Mouse (Mus musculus) liver, embryonic 13.5 days (tissue): ENCODE measurements around the gene Tfcp2. TPM values are rescaled to one million over a fixed set of nuclear protein-coding genes. Genes with fewer than 3 reads are reported as not detected.
A peak's percentile ranks its signal among the peaks of the same experiment; 100 is the strongest.
"Not testable (repeated sequence)": the region's sequence is repeated elsewhere in the genome, so short reads cannot be mapped to it uniquely, and the experiment has no call there.

Experiments
- ATAC-seq: fragments of 200-750 bp; cut with Nextera tagmentation; 2 replicates; pipeline ENCODE4 v1.8.0; 2017; ENCODE audit warnings: low read depth, mild to moderate bottlenecking, moderate number of reproducible peaks, moderate library complexity
- DNase-seq: peaks from one replicate; pipeline ENCODE4 v3.0.0; 2022
- H3K27ac ChIP-seq: fragments of 300-500 bp; sonication (generic); 2 replicates; pipeline ENCODE4 v1.5.1; 2015; ENCODE audit warnings: moderate library complexity, mild to moderate bottlenecking, inconsistent platforms
- H3K27me3 ChIP-seq: fragments of 300-500 bp; sonication (generic); 2 replicates; pipeline ENCODE4 v1.6.1; 2015; ENCODE audit warnings: mild to moderate bottlenecking, inconsistent platforms
- H3K36me3 ChIP-seq: fragments of 300-500 bp; sonication (generic); 2 replicates; pipeline ENCODE4 v1.6.1; 2015; ENCODE audit warnings: mild to moderate bottlenecking, inconsistent platforms
- H3K4me1 ChIP-seq: fragments of 300-500 bp; sonication (generic); replicated peaks from 2 replicates; pipeline ENCODE4 v1.6.1; 2015; ENCODE audit warnings: inconsistent platforms
- H3K4me2 ChIP-seq: fragments of 300-500 bp; sonication (generic); 2 replicates; pipeline ENCODE4 v1.6.1; 2015; ENCODE audit warnings: inconsistent platforms, mild to moderate bottlenecking, moderate library complexity
- H3K4me3 ChIP-seq: fragments of 300-500 bp; sonication (generic); replicated peaks from 2 replicates; pipeline ENCODE4 v1.5.1; 2015; ENCODE audit warnings: mild to moderate bottlenecking, inconsistent platforms
- H3K9ac ChIP-seq: fragments of 300-500 bp; sonication (generic); 2 replicates; pipeline ENCODE4 v1.6.1; 2015; ENCODE audit warnings: mild to moderate bottlenecking, inconsistent platforms
- H3K9me3 ChIP-seq: fragments of 300-500 bp; sonication (generic); replicated peaks from 2 replicates; pipeline ENCODE4 v1.6.1; 2016; ENCODE audit warnings: inconsistent platforms
- WGBS: fragments of 180-500 bp; shearing (Covaris S2); methylation state at CpG from one replicate; pipeline ENCODE4 v1.1.7; 2015; ENCODE audit not compliant: insufficient replicate concordance; 5-methylcytosine and 5-hydroxymethylcytosine counted together
- polyA plus RNA-seq: library from polyadenylated mRNA; unstranded; fragments of >200 nt; fragmentation: Nextera tagmentation; extraction: Ambion mirVana; gene quantifications from 2 replicates; pipeline ENCODE4 v1.2.1, GENCODE M21; 2015

Gene Tfcp2
- polyA plus RNA-seq, 1 experiment from 2014 or later = 4.4 TPM

DNA sequence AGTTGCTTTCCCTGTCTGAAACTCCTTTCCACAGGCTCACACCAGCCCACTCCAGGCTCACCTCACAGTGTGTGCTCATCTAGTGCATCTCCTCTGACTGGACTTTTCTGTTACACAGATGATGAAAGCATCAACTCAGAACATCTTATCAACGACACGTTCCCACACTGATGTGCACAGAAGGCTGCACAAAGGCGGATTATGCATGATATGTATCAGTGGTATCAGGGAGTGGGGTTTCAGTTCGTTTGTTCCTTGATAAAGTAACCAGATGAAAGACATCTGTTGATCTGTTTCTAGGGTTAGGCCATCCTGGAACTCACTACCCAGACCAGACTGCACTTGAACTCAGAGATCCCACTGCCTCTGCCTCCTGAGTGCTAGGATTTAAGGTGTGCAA lies 38.4 kb downstream of the Tfcp2 start:
- Histone ChIP-seq H3K4me1 (no peaks in the 10 kb centered on the region), H3K36me3 (peaks cover 34% of the 10 kb centered on the region), H3K9ac (no peak overlapping the region), H3K4me3 (no peak overlapping the region), H3K9me3 (no peaks in the 10 kb centered on the region), H3K27ac (no peak overlapping the region), H3K4me2 (no peak overlapping the region), H3K27me3 (no peaks in the 10 kb centered on the region)
- DNase-seq (no peak), ATAC-seq (no peak)
- 55% methylated on average over 4 of the region's 4 CpGs for WGBS

DNA sequence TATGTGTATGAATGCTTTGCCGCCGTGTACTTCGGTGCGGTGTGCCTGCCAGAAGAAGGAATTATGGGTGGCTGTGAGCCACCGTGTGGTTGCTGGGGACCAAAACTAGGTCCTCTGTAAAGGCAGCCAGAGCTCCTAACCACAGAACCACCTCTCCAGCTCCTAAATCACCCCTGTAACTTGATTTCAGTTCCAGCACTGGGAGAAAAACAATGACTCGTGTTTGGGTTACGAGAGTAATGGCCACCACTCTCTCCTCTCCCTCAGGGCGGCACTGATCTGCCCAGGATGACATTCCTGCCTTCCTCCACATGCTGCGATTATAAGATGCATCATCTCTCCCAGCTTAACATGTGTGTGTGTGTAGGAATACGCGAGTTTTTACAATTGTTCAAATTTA lies 41.7 kb downstream of the Tfcp2 start:
- H3K36me3 ChIP-seq = peaks cover 34% of the 10 kb centered on the region
- no peak overlapping the region for H3K4me2 ChIP-seq
- no peak for ATAC-seq
- whole genome bisulfite sequencing = 84% methylated on average over 11 of the region's 11 CpGs
- H3K9ac ChIP-seq = no peak overlapping the region
- no peak overlapping the region for H3K4me3 ChIP-seq
- H3K4me1 ChIP-seq = no peaks in the 10 kb centered on the region
- no peak for DNase-seq
- H3K27me3 ChIP-seq = no peaks in the 10 kb centered on the region
- no peaks in the 10 kb centered on the region for H3K9me3 ChIP-seq
- no peak overlapping the region for H3K27ac ChIP-seq

DNA sequence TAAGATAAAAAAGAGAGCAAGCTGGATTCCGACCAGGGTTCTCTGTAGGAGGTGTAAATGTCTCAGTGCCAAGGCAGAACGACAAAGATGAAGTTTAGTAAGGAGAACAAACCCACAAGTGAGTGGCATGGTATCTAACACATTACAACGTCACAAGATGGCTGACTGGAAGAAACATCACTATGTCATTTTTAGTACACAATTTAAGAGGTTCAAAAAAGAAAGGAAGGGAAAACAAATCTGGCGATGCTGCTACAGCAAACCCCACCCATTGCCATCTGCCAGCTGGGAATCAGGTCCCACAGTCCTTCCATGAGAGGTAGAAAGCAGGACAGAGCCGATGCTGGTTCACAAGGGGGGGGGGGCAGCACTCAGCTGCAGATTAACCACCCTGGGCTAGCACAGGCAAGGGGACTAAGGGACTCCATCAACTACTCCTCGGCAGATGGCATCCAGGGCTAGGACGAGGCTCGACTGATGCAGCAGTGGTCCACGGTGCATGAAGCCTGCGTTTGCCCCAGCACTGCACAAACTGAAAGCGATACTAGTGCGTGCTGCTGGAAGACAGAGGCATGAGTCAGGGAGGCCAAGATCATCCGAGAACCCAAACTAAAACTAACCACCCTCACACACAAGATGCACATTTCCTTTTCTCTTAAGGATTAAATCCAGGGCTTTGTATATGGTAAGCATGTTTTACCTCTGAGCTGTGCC lies 43.2 kb downstream of the Tfcp2 start:
- no peak overlapping the region for H3K9ac ChIP-seq
- 78% methylated on average over 13 of the region's 13 CpGs for WGBS
- ATAC-seq (no peak), DNase-seq (no peak)
- H3K36me3 ChIP-seq = peaks cover 29% of the 10 kb centered on the region
- H3K4me2 ChIP-seq = no peak overlapping the region
- H3K4me1 ChIP-seq = no peaks in the 10 kb centered on the region
- no peaks in the 10 kb centered on the region for H3K27me3 ChIP-seq
- H3K4me3 ChIP-seq = no peak overlapping the region
- H3K9me3 ChIP-seq = no peaks in the 10 kb centered on the region
- no peak overlapping the region for H3K27ac ChIP-seq

DNA sequence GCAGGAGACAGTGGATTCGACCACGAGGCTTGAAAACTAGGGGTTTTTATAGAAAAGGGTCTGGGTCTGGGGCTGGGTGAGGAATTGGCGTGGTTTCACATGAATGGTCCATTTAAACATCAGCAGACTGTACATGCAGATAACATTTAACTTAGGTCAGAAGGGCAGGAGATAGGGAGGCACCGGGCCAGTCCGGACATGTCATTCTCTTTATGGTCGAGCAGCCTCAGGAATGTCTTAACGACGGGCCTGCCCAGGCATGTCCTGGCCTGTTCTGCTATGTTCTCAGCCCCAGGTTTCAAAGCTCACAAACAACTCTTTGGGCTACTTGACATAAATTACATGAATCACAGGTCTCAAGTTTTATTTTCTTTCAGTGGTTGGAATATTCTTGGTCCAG lies 52.3 kb downstream of the Tfcp2 start:
- not testable (repeated sequence) for DNase-seq, H3K9me3 ChIP-seq, H3K4me1 ChIP-seq, ATAC-seq, H3K4me3 ChIP-seq, H3K36me3 ChIP-seq, H3K27ac ChIP-seq, H3K4me2 ChIP-seq, H3K27me3 ChIP-seq, H3K9ac ChIP-seq
- 82% methylated on average over 8 of the region's 8 CpGs for WGBS

DNA sequence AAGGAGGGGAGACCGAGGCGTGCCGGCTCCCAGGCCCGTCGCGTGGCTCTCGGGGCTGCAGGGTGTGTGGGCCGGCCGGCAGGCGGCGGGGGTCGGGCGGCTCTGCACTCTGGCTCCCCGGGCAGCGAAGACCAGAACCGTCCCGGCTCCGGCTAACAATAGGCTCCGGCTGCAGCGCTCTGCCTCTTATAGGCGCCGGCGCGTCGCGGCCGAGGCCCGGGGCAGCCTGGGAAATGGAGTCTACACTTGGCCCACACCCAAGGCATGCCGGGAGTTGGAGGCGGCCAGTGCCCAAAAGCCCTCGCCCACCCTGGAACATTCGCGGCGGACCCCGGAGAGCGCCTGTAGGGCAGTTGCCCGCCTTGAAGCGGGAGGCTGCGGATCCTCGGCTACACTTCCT lies 56.7 kb downstream of the Tfcp2 start, which contains the start of gene Csrnp2:
Csrnp2 (minus strand) TSS at position 387 of the 400 bp plus-strand sequence.
- ATAC-seq (peak; percentile 94), DNase-seq (peak; percentile 83)
- WGBS = under 1% methylated on average over 40 of the region's 40 CpGs
- H3K36me3 ChIP-seq = no peaks in the 10 kb centered on the region
- H3K4me3 ChIP-seq = peak within 1 kb of the TSS; percentile 71
- peak within 1 kb of the TSS; percentile 82 for H3K9ac ChIP-seq
- peak within 1 kb of the TSS; percentile 98 for H3K4me2 ChIP-seq
- peaks cover 21% of the 10 kb centered on the region for H3K4me1 ChIP-seq
- H3K27ac ChIP-seq = peak within 1 kb of the TSS; percentile 41
- H3K27me3 ChIP-seq = peaks cover 19% of the 10 kb centered on the region
- no peaks in the 10 kb centered on the region for H3K9me3 ChIP-seq

DNA sequence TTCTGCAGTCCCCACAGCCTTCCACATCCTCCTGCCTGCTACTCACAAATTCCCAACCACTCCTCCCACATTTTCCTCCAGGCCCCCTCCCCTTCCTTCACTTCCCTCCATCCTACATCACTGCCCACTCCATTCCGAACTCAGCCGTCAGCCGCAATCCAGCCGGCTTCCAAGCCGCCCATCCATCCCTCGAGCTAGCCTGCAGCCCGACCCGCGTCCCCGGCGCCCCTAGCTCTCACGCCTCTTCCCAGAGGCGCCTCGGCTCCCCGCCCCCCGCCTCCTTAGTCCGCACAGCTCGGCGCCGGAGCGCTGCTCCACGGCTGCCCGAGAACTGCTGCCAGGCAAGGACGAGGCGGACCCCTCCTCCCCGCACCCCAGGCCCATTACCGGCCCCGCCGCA lies 57.2 kb downstream of the Tfcp2 start:
- Histone ChIP-seq H3K36me3 (no peaks in the 10 kb centered on the region), H3K27ac (peak overlapping the region; percentile 41), H3K4me2 (peak overlapping the region; percentile 98), H3K27me3 (peaks cover 19% of the 10 kb centered on the region), H3K4me1 (peaks cover 23% of the 10 kb centered on the region), H3K9me3 (no peaks in the 10 kb centered on the region), H3K9ac (peak overlapping the region; percentile 82), H3K4me3 (peak overlapping the region; percentile 71)
- ATAC-seq (peak; percentile 63), DNase-seq (no peak)
- WGBS = under 1% methylated on average over 29 of the region's 29 CpGs

DNA sequence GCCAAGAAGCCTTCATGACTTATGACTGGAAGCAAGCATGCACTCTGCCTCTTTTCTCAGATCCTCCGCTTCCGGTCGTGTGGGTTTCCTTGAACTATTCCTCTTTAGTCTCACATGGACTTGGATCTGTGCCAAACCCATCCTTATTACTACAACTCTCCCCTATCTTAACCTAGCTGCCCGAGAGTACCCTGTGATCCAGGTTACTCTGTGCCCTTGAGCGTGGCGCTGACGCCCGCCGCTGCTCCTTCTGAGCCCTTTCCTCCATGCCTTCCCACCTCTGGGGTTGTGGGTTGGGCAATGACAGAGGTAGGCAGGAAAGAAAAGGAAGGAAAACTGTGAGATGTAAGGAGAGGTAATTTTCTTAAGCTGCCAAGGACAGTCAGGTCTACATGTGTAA lies 59.8 kb downstream of the Tfcp2 start:
- H3K4me3 ChIP-seq = no peak overlapping the region
- ATAC-seq (no peak), DNase-seq (no peak)
- H3K27me3 ChIP-seq = peaks cover 19% of the 10 kb centered on the region
- no peak overlapping the region for H3K9ac ChIP-seq
- H3K4me1 ChIP-seq = peaks cover 28% of the 10 kb centered on the region
- WGBS = 75% methylated on average over 9 of the region's 9 CpGs
- no peaks in the 10 kb centered on the region for H3K36me3 ChIP-seq
- no peak overlapping the region for H3K27ac ChIP-seq
- H3K9me3 ChIP-seq = no peaks in the 10 kb centered on the region
- H3K4me2 ChIP-seq = no peak overlapping the region

DNA sequence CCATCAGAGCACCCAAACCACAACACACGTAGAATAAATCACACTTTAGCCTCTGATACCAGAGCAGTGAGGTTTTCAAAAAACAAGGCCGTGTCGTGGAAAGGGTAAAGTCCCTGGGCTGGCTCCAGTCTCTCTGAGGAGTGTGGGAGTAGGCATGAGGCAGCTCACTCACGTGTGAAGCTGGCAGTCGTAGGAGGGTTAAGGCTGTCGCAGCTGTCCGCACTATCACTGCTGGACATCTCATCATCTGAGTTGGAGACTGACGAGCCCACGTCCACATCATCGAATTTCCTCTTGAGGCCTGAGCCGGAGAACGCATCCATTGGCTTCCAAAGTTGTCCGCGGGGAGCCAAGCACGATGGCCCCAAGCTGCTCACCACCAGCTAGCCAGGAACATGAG lies 62.5 kb downstream of the Tfcp2 start:
- WGBS = 76% methylated on average over 15 of the region's 15 CpGs
- Histone ChIP-seq H3K9ac (no peak overlapping the region), H3K4me1 (peaks cover 25% of the 10 kb centered on the region), H3K4me3 (no peak overlapping the region), H3K27ac (no peak overlapping the region), H3K9me3 (no peaks in the 10 kb centered on the region), H3K4me2 (no peak overlapping the region), H3K36me3 (no peaks in the 10 kb centered on the region), H3K27me3 (peaks cover 14% of the 10 kb centered on the region)
- ATAC-seq (no peak), DNase-seq (no peak)

DNA sequence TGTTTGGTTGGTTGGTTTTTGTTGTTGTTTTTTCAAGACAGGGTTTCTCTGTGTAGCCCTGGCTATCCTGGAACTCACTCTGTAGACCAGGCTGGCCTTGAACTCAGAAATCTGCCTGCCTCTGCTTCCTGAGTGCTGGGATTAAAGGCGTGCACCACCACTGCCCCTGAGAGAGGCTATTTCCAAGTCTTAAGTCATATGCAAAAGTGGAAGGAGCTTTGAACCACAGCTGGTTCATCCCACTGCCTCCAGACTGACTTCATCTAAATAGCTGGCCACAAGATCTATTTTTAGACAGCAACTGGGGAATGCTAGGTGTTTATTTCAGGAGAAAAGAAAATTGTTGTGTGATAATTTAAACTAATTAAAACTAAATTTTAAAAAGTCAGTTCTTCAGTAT lies 63.5 kb downstream of the Tfcp2 start:
- not testable (repeated sequence) for H3K27ac ChIP-seq, ATAC-seq, H3K4me2 ChIP-seq, H3K27me3 ChIP-seq, H3K9me3 ChIP-seq, H3K36me3 ChIP-seq, DNase-seq, H3K4me3 ChIP-seq, H3K9ac ChIP-seq
- peaks cover 15% of the 10 kb centered on the region for H3K4me1 ChIP-seq
- 55% methylated on average over 1 of the region's 1 CpGs for WGBS

DNA sequence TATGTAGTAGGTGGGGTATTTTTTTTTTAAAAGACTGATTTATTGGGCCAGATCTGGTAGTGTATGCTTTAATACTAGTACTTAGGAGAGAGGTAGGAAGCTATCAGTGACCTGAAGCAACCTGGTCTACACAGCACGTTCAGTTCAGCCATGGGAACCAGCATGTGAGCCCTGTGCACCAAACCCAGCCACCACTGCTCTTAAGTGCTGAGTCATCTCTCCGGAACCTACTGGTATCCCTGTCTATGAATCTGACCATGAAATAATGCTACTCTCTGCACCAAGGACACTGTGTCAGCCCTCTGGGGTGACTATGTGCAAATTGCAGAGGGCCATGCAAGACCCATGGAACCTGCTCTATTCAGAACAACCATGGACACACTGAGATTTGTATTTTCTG lies 64.8 kb downstream of the Tfcp2 start:
- H3K9me3 ChIP-seq = no peaks in the 10 kb centered on the region
- ATAC-seq = no peak
- no peak overlapping the region for H3K27ac ChIP-seq
- no peak overlapping the region for H3K4me2 ChIP-seq
- no peaks in the 10 kb centered on the region for H3K27me3 ChIP-seq
- peaks cover 9% of the 10 kb centered on the region; the same call in 1 of the 2 replicates for H3K36me3 ChIP-seq
- no peak overlapping the region for H3K9ac ChIP-seq
- no peak overlapping the region for H3K4me3 ChIP-seq
- WGBS = 51% methylated on average over 2 of the region's 2 CpGs
- no peak for DNase-seq
- peaks cover 14% of the 10 kb centered on the region for H3K4me1 ChIP-seq

DNA sequence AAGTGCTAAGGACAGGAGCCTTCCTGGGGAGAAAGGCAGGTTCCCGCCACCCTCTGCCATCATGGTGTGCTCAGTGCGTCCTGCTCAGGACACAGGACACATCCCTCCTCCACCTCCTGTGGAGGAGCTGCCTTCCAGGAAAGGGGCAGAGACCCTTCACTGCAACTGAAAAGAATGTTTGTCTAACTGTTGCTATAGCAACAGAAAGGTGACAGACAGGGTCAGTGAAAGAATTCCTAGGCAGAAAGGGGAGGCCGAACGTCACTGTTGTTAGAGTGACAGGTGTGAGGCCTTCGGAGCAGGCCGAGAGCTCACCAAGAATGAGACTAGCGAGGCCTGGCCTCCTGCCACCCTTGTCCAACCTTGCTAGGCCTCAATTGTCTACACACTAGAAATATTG lies 65.4 kb downstream of the Tfcp2 start:
- ATAC-seq = no peak
- Histone ChIP-seq H3K27ac (no peak overlapping the region), H3K4me1 (peaks cover 14% of the 10 kb centered on the region), H3K4me2 (no peak overlapping the region), H3K27me3 (no peaks in the 10 kb centered on the region), H3K9me3 (no peaks in the 10 kb centered on the region), H3K36me3 (peaks cover 14% of the 10 kb centered on the region), H3K9ac (no peak overlapping the region), H3K4me3 (no peak overlapping the region)
- no peak for DNase-seq
- WGBS = 73% methylated on average over 7 of the region's 7 CpGs

DNA sequence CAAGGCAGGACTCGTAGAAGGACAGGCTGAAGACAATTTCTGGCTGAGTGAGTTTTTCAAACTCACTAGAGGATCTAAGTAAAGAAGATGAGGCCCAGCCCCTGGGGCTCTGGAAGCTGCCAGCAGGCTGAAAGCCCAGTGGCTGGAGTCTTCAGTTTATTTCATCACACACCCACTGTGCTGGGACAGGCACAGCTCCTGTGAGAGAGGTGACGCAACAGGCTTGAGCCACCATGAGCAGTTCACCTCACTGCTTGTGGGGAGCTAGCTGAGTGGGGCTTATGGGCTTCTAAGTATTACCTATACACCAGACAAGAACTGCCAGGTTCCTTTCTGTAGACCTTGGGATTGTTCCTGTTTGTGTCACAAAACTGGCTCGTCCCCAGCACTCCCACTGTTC lies 66.2 kb downstream of the Tfcp2 start:
- no peak for DNase-seq
- peaks cover 14% of the 10 kb centered on the region for H3K4me1 ChIP-seq
- no peak overlapping the region for H3K9ac ChIP-seq
- 71% methylated on average over 3 of the region's 3 CpGs for WGBS
- H3K27ac ChIP-seq = no peak overlapping the region
- H3K4me2 ChIP-seq = no peak overlapping the region
- no peaks in the 10 kb centered on the region for H3K9me3 ChIP-seq
- no peaks in the 10 kb centered on the region for H3K27me3 ChIP-seq
- no peak overlapping the region for H3K4me3 ChIP-seq
- ATAC-seq = no peak
- H3K36me3 ChIP-seq = peaks cover 23% of the 10 kb centered on the region
